Mouse (Mus musculus): Measurements from ENCODE around the gene Spef1. TPM values are rescaled to one million over a fixed set of nuclear protein-coding genes. Genes with fewer than 3 reads are reported as not detected.

The Spef1 gene
- total and polyA plus RNA-seq, 3 experiments: 0.34 to 1.2 (median 1.0) TPM

DNA sequence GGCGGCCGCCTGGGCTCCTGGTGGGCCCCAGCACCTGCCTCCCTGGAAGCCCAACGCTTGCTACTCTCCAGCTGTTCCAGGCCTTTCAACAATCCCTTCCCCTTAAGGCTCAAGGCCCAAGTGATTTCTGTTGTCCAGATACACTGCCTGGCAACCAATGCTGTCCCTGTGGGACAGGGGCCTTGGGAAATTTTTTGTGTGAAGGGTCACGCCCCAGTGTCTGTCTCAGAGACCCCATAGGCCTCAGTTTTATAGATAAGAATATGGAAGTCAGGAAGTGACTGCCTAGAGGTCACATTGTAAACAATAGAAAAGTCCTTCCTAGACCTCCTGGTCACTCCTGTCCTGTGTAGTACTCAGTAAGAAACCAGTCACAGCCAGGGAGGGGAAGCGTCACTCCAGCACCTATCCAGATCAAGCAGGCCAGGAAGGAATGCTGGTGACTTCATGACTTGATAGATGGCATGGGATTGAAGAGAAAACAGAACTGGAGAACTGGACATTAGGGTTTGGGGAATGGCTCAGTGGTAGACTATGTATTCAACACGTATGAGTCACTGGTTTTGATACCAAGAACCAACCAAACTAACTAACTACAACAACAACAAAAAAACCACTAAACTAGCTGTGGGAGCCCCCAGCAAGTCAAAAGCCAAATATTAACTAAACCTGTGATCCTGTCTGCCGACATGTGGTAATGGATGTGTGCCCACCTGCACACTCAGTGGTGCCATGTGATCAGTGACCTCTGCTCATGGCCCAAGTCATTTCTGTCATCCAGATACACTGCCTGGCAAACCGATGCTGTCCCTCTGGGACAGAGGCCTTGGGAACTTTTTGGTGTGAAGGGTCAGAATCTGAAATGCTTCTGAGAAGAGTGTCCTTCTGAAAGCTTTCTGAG lies 38.5 kb downstream of the Spef1 start:
- TF ChIP-seq NELFE (IDR thresholded peaks at IDR 0.05; ENCODE audit: low read depth, low read length): no peak
- no peak for TF ChIP-seq MEF2A (IDR thresholded peaks at IDR 0.05; ENCODE audit: borderline replicate concordance, low read depth, low read length)
- no peak for TF ChIP-seq RAD21 (IDR thresholded peaks at IDR 0.05; ENCODE audit: low read depth, low read length)
- TF ChIP-seq GABPA (IDR thresholded peaks at IDR 0.05; ENCODE audit: insufficient replicate concordance, low read depth, low read length): no peak
- no peak for TF ChIP-seq NRF1 (IDR thresholded peaks at IDR 0.05; ENCODE audit: low read depth, low read length)
- TF ChIP-seq TCF12 (IDR thresholded peaks at IDR 0.05; ENCODE audit: low read depth, low read length): no peak
- TF ChIP-seq MAZ (IDR thresholded peaks at IDR 0.05; ENCODE audit: low read depth, low read length): no peak
- no peak for TF ChIP-seq PAX5 (IDR thresholded peaks at IDR 0.05; ENCODE audit: low read length)
- no peak for TF ChIP-seq KAT2A (IDR thresholded peaks at IDR 0.05; ENCODE audit: insufficient replicate concordance, low read length)
- TF ChIP-seq ZC3H11A (IDR thresholded peaks at IDR 0.05; ENCODE audit: low read depth, low read length): no peak
- TF ChIP-seq BHLHE40 (IDR thresholded peaks at IDR 0.05; ENCODE audit: low read depth, low read length): no peak
- TF ChIP-seq IRF4 (IDR thresholded peaks at IDR 0.05; ENCODE audit: low read depth, low read length): no peak
- no peak for TF ChIP-seq POLR2AphosphoS2 (IDR thresholded peaks at IDR 0.05; ENCODE audit: low read depth, low read length)
- TF ChIP-seq POLR2A (IDR thresholded peaks at IDR 0.05; ENCODE audit: low read depth, low read length): no peak
- no peak for TF ChIP-seq SIN3A (IDR thresholded peaks at IDR 0.05; ENCODE audit: low read length)
- TF ChIP-seq MAFK (IDR thresholded peaks at IDR 0.05; ENCODE audit: insufficient replicate concordance, low read length): no peak
- no peak for TF ChIP-seq MAX (IDR thresholded peaks at IDR 0.05; ENCODE audit: low read length)
- TF ChIP-seq USF1 (IDR thresholded peaks at IDR 0.05; ENCODE audit: low read depth, low read length): no peak
- no peak for TF ChIP-seq CHD1 (IDR thresholded peaks at IDR 0.05; ENCODE audit: low read depth, low read length)
- Histone ChIP-seq H3K36me3 (replicated peaks in 1 of 2; ENCODE audit: control insufficient read depth in 1 of 2, insufficient read depth in 1 of 2, low read length in 1 of 2) (peaks cover 49 to 93% of the 10 kb centered on the region in 2 experiments), H3K9me3 (replicated peaks; ENCODE audit: low read length) (no peaks in the 10 kb centered on the region), H3K4me1 (ENCODE audit: control insufficient read depth in 1 of 2, insufficient read depth in 2 of 2) (no peaks in the 10 kb centered on the region), H3K4me3 (replicated peaks in 1 of 3; ENCODE audit: low read depth in 2 of 3, low read length in 2 of 3, poor library complexity in 1 of 3) (no peak overlapping the region), H3K27ac (ENCODE audit: insufficient read depth, low read depth) (no peak overlapping the region), H3K9ac (ENCODE audit: insufficient read depth, low read depth) (no peak overlapping the region), H3K79me2 (replicated peaks; ENCODE audit: control insufficient read depth, extremely low read depth, insufficient read depth, poor library complexity, severe bottlenecking) (no peaks in the 10 kb centered on the region), H3K4me2 (ENCODE audit: insufficient read depth, low read depth, poor library complexity, severe bottlenecking) (no peak overlapping the region), H3K27me3 (replicated peaks) (no peaks in the 10 kb centered on the region)
- no peak for DNase-seq (ENCODE audit: extremely low read depth)
- in situ Hi-C loops (cut with MboI; ENCODE audit: low pct_ligation_motif_present, low pct_unique_long_range_greater_than_20kb, low sequenced_read_pairs) (no loop called here), dilution Hi-C loops (cut with MboI; ENCODE audit: extremely low pct_ligation_motif_present, extremely low pct_unique_long_range_greater_than_20kb, low sequenced_read_pairs) (no loop called here)

DNA sequence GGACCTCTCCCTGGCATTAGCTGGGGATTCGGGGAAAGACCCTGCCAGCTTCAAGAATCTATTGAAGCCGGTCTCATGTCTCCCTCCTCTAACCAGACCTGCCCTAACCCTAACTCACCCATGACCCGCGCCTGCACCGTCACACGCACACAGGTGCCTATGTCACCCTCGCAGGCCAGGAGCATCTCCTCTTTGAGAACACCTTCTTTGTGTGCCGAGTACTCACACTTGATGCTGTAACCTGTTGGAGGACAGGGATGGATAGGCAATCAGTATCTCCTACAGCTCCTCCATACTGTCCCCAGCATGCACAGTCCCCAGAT lies 40.1 kb downstream of the Spef1 start:
- H3K27me3 ChIP-seq (replicated peaks): no peaks in the 10 kb centered on the region
- H3K4me3 ChIP-seq (replicated peaks in 1 of 3; ENCODE audit: low read depth in 2 of 3, low read length in 2 of 3, poor library complexity in 1 of 3): no peak overlapping the region
- TF ChIP-seq NELFE (IDR thresholded peaks at IDR 0.05; ENCODE audit: low read depth, low read length) (no peak), TBP (conservative IDR thresholded peaks at IDR 0.05; ENCODE audit: low read depth, low read length) (no peak), NRF1 (IDR thresholded peaks at IDR 0.05; ENCODE audit: low read depth, low read length) (no peak), ZC3H11A (IDR thresholded peaks at IDR 0.05; ENCODE audit: low read depth, low read length) (no peak), BHLHE40 (IDR thresholded peaks at IDR 0.05; ENCODE audit: low read depth, low read length) (no peak)
- no peak overlapping the region for H3K9ac ChIP-seq (ENCODE audit: insufficient read depth, low read depth)
- no peaks in the 10 kb centered on the region for H3K79me2 ChIP-seq (replicated peaks; ENCODE audit: control insufficient read depth, extremely low read depth, insufficient read depth, poor library complexity, severe bottlenecking)
- H3K4me1 ChIP-seq (ENCODE audit: control insufficient read depth in 1 of 2, insufficient read depth in 2 of 2): 0 out of 4 replicates have a peak, but pooled peaks cover 0 to 2% of the 10 kb centered on the region in 2 experiments
- H3K9me3 ChIP-seq (replicated peaks; ENCODE audit: low read length): no peaks in the 10 kb centered on the region
- H3K4me2 ChIP-seq (ENCODE audit: insufficient read depth, low read depth, poor library complexity, severe bottlenecking): no peak overlapping the region
- no peak for DNase-seq (ENCODE audit: extremely low read depth)
- dilution Hi-C loops (cut with MboI; ENCODE audit: extremely low pct_ligation_motif_present, extremely low pct_unique_long_range_greater_than_20kb, low sequenced_read_pairs) (no loop called here), in situ Hi-C loops (cut with MboI; ENCODE audit: low pct_ligation_motif_present, low pct_unique_long_range_greater_than_20kb, low sequenced_read_pairs) (no loop called here)
- H3K36me3 ChIP-seq (replicated peaks in 1 of 2; ENCODE audit: control insufficient read depth in 1 of 2, insufficient read depth in 1 of 2, low read length in 1 of 2): peaks cover 46 to 94% of the 10 kb centered on the region in 2 experiments
- no peak overlapping the region for H3K27ac ChIP-seq (ENCODE audit: insufficient read depth, low read depth)
